Mouse (Mus musculus) heart, embryonic 11.5 days (tissue): ENCODE results near the gene Gm4559. TPM values are rescaled to one million over a fixed set of nuclear protein-coding genes. Genes with fewer than 3 reads are reported as not detected.
"Not testable (repeated sequence)": the region's sequence is repeated elsewhere in the genome, so short reads cannot be mapped to it uniquely, and the experiment has no call there.

Experiments used
- ATAC-seq: fragments of 200-750 bp; cut with Nextera tagmentation; replicated peaks from 2 replicates; pipeline ENCODE4 v1.8.0; 2017; ENCODE audit warnings: moderate library complexity; ENCODE audit not compliant: insufficient number of reproducible peaks, low FRiP score, low TSS enrichment
- H3K27ac ChIP-seq: fragments of 300-500 bp; sonication (generic); 2 replicates; pipeline ENCODE4 v1.5.1; 2014; ENCODE audit warnings: mild to moderate bottlenecking, low read depth, low read length
- H3K27me3 ChIP-seq: fragments of 300-500 bp; sonication (generic); 2 replicates; pipeline ENCODE4 v1.6.1; 2014; ENCODE audit warnings: mild to moderate bottlenecking, low read length, mixed read lengths; ENCODE audit not compliant: control insufficient read depth, insufficient read depth
- H3K36me3 ChIP-seq: fragments of 300-500 bp; sonication (generic); 2 replicates; pipeline ENCODE4 v1.6.1; 2014; ENCODE audit warnings: mild to moderate bottlenecking, low read length, moderate library complexity, mixed read lengths; ENCODE audit not compliant: control insufficient read depth, insufficient read depth
- H3K4me1 ChIP-seq: fragments of 300-500 bp; sonication (generic); 2 replicates; pipeline ENCODE4 v1.6.1; 2014; ENCODE audit warnings: low read length; ENCODE audit not compliant: control insufficient read depth, insufficient read depth
- H3K4me2 ChIP-seq: fragments of 300-500 bp; sonication (generic); 2 replicates; pipeline ENCODE4 v1.6.1; 2014; ENCODE audit warnings: mild to moderate bottlenecking, moderate library complexity
- H3K4me3 ChIP-seq: fragments of 300-500 bp; sonication (generic); 2 replicates; pipeline ENCODE4 v1.5.1; 2014; ENCODE audit warnings: low read depth, low read length
- H3K9ac ChIP-seq: fragments of 300-500 bp; sonication (generic); 2 replicates; pipeline ENCODE4 v1.6.1; 2014; ENCODE audit warnings: mild to moderate bottlenecking, low read depth, low read length, moderate library complexity
- H3K9me3 ChIP-seq: fragments of 300-500 bp; sonication (generic); replicated peaks from 2 replicates; pipeline ENCODE4 v1.6.1; 2016; ENCODE audit warnings: low read length; ENCODE audit not compliant: control insufficient read depth
- WGBS: fragments of 180-500 bp; shearing (Covaris S2); extraction: QIAGEN DNeasy Blood & Tissue Kit; methylation state at CpG from one replicate; pipeline ENCODE4 v1.1.7; 2014; ENCODE audit not compliant: insufficient replicate concordance; 5-methylcytosine and 5-hydroxymethylcytosine counted together
- polyA plus RNA-seq: library from polyadenylated mRNA; unstranded; fragments of >200 nt; fragmentation: Nextera tagmentation; extraction: Ambion mirVana; gene quantifications from 2 replicates; pipeline ENCODE4 v1.2.1, GENCODE M21; 2014

Gene Gm4559
- polyA plus RNA-seq, 1 experiment from 2014 or later: not detected

- H3K27ac ChIP-seq: no peak overlapping the region
- peak overlapping the region; percentile 55 for H3K4me3 ChIP-seq
- H3K4me2 ChIP-seq: peak overlapping the region; percentile 94
- WGBS: 19% methylated on average over 23 of the region's 23 CpGs
- H3K36me3 ChIP-seq: no peaks in the 10 kb centered on the region
- H3K9me3 ChIP-seq: no peaks in the 10 kb centered on the region
- peak; percentile 74; the same call in 1 of the 2 replicates for ATAC-seq
- H3K27me3 ChIP-seq: no peaks in the 10 kb centered on the region
- peaks cover 12% of the 10 kb centered on the region for H3K4me1 ChIP-seq
- H3K9ac ChIP-seq: peak overlapping the region; percentile 85; the same call in 1 of the 2 replicates
Measured at GRCm38 (mm10) chr7:142285130-142285835, 11.1 kb upstream of the Gm4559 start.

- H3K4me2 ChIP-seq: peak overlapping the region; percentile 94
- peak; percentile 61; the same call in 1 of the 2 replicates for ATAC-seq
- no peaks in the 10 kb centered on the region for H3K27me3 ChIP-seq
- H3K9me3 ChIP-seq: no peaks in the 10 kb centered on the region
- H3K36me3 ChIP-seq: no peaks in the 10 kb centered on the region
- under 1% methylated on average over 19 of the region's 19 CpGs for WGBS
- H3K4me3 ChIP-seq: peak overlapping the region; percentile 55
- peak overlapping the region; percentile 87 for H3K27ac ChIP-seq
- H3K4me1 ChIP-seq: peaks cover 12% of the 10 kb centered on the region
- H3K9ac ChIP-seq: peak overlapping the region; percentile 85
Measured at GRCm38 (mm10) chr7:142284615-142285080, 10.5 kb upstream of the Gm4559 start.

- Histone ChIP-seq H3K4me1 (peaks cover 12% of the 10 kb centered on the region), H3K27ac (peak overlapping the region; percentile 87), H3K27me3 (no peaks in the 10 kb centered on the region), H3K9me3 (no peaks in the 10 kb centered on the region), H3K9ac (peak overlapping the region; percentile 85), H3K4me2 (peak overlapping the region; percentile 94), H3K4me3 (peak overlapping the region; percentile 55), H3K36me3 (no peaks in the 10 kb centered on the region)
- ATAC-seq: peak; percentile 56
- whole genome bisulfite sequencing: under 1% methylated on average over 38 of the region's 38 CpGs
Measured at GRCm38 (mm10) chr7:142284023-142284591, 9.9 kb upstream of the Gm4559 start.

- not testable (repeated sequence) for ATAC-seq, H3K36me3 ChIP-seq, H3K27me3 ChIP-seq, H3K27ac ChIP-seq, H3K9me3 ChIP-seq
- H3K4me3 ChIP-seq: peak overlapping the region; percentile 55
- peak overlapping the region; percentile 94 for H3K4me2 ChIP-seq
- 6% methylated on average over 2 of the region's 2 CpGs for WGBS
- peak overlapping the region; percentile 43; the same call in 1 of the 2 replicates for H3K9ac ChIP-seq
- H3K4me1 ChIP-seq: peaks cover 12% of the 10 kb centered on the region
Measured at GRCm38 (mm10) chr7:142282847-142283246, 8.7 kb upstream of the Gm4559 start.

GRCm38 (mm10) chr7:142279291-142279690 is 5.1 kb upstream of the Gm4559 start:
- H3K9ac ChIP-seq, ATAC-seq, H3K9me3 ChIP-seq, H3K27ac ChIP-seq, H3K27me3 ChIP-seq, H3K4me1 ChIP-seq, H3K36me3 ChIP-seq, H3K4me3 ChIP-seq, H3K4me2 ChIP-seq: not testable (repeated sequence)
- WGBS: 69% methylated on average over 1 of the region's 1 CpGs

GRCm38 (mm10) chr7:142278183-142278582 is 4.0 kb upstream of the Gm4559 start:
- not testable (repeated sequence) for H3K4me2 ChIP-seq, H3K27me3 ChIP-seq, H3K9ac ChIP-seq, H3K27ac ChIP-seq, H3K36me3 ChIP-seq, H3K4me3 ChIP-seq, H3K9me3 ChIP-seq, H3K4me1 ChIP-seq, ATAC-seq
- WGBS: 0% methylated on average over 3 of the region's 3 CpGs

GRCm38 (mm10) chr7:142258254-142258653 is 15.9 kb downstream of the Gm4559 start, which contains the start of gene Gm2431:
Gene Gm2431 (minus strand): TSS chr7:142258354.
- not testable (repeated sequence) for H3K4me1 ChIP-seq, H3K36me3 ChIP-seq, H3K4me2 ChIP-seq, ATAC-seq, H3K4me3 ChIP-seq, H3K27ac ChIP-seq, H3K9me3 ChIP-seq, H3K9ac ChIP-seq, H3K27me3 ChIP-seq
- 39% methylated on average over 1 of the region's 1 CpGs for WGBS

- no peak for ATAC-seq
- no peak overlapping the region for H3K9ac ChIP-seq
- no peak overlapping the region for H3K4me3 ChIP-seq
- H3K36me3 ChIP-seq: no peaks in the 10 kb centered on the region
- H3K4me1 ChIP-seq: no peaks in the 10 kb centered on the region
- WGBS: 0% methylated on average over 2 of the region's 2 CpGs
- H3K9me3 ChIP-seq: no peaks in the 10 kb centered on the region
- H3K27me3 ChIP-seq: no peaks in the 10 kb centered on the region; the same call in 1 of the 2 replicates
- no peak overlapping the region for H3K27ac ChIP-seq
- H3K4me2 ChIP-seq: no peak overlapping the region
Measured at GRCm38 (mm10) chr7:142255517-142255916, 18.6 kb downstream of the Gm4559 start.
